Mouse (Mus musculus): ENCODE measurements around the gene Myo5c.

GRCm38 (mm10) chr9:75315238-75315637 lies 83.4 kb downstream of the Myo5c start:
- TF ChIP-seq CTCF (IDR thresholded peaks at IDR 0.05; ENCODE audit: borderline replicate concordance, insufficient read depth, low read depth, low read length) (no peak), POLR2A (IDR thresholded peaks at IDR 0.05; ENCODE audit: borderline replicate concordance, insufficient read depth, low read length) (no peak)

All from cerebellum, adult 2 months (tissue).